Mouse (Mus musculus): ENCODE results near the gene Mnat1. TPM values are rescaled to one million over a fixed set of nuclear protein-coding genes. Genes with fewer than 3 reads are reported as not detected.

The Mnat1 gene
- polyA plus RNA-seq, 1 experiment from 2014 or later, result 18.4 TPM

- Histone ChIP-seq H3K36me3 (ENCODE audit: control insufficient read depth, insufficient read depth, low read length) (no peaks in the 10 kb centered on the region), H3K9me3 (replicated peaks; ENCODE audit: control insufficient read depth, low read length, poor library complexity, severe bottlenecking) (no peaks in the 10 kb centered on the region), H3K27me3 (ENCODE audit: control insufficient read depth, insufficient read depth, low read depth, low read length) (no peaks in the 10 kb centered on the region), H3K4me3 (ENCODE audit: low read depth, low read length) (no peak overlapping the region), H3K27ac (ENCODE audit: low read length) (no peak overlapping the region), H3K4me1 (ENCODE audit: control insufficient read depth, insufficient read depth, low read length) (no peaks in the 10 kb centered on the region), H3K9ac (ENCODE audit: low read depth, low read length) (no peak overlapping the region), H3K4me2 (ENCODE audit: low read length) (no peak overlapping the region)
- ATAC-seq, result no peak
- whole genome bisulfite sequencing, result 95% methylated on average over 4 of the region's 4 CpGs
Measured at GRCm38 (mm10) chr12:73208518-73208917, 85.0 kb downstream of the Mnat1 start.

- Histone ChIP-seq H3K9ac (ENCODE audit: low read depth, low read length) (no peak overlapping the region), H3K27me3 (ENCODE audit: control insufficient read depth, insufficient read depth, low read depth, low read length) (no peaks in the 10 kb centered on the region), H3K4me3 (ENCODE audit: low read depth, low read length) (no peak overlapping the region), H3K9me3 (replicated peaks; ENCODE audit: control insufficient read depth, low read length, poor library complexity, severe bottlenecking) (no peaks in the 10 kb centered on the region), H3K36me3 (ENCODE audit: control insufficient read depth, insufficient read depth, low read length) (no peaks in the 10 kb centered on the region), H3K27ac (ENCODE audit: low read length) (no peak overlapping the region), H3K4me1 (ENCODE audit: control insufficient read depth, insufficient read depth, low read length) (no peaks in the 10 kb centered on the region), H3K4me2 (ENCODE audit: low read length) (no peak overlapping the region)
- WGBS, result 70% methylated on average over 1 of the region's 1 CpGs
- no peak for ATAC-seq
Measured at GRCm38 (mm10) chr12:73209117-73209516, 85.6 kb downstream of the Mnat1 start.

GRCm38 (mm10) chr12:73210454-73210853, 86.9 kb downstream of the Mnat1 start:
- no peaks in the 10 kb centered on the region for H3K36me3 ChIP-seq (ENCODE audit: control insufficient read depth, insufficient read depth, low read length)
- H3K27ac ChIP-seq (ENCODE audit: low read length), result no peak overlapping the region
- no peak overlapping the region for H3K9ac ChIP-seq (ENCODE audit: low read depth, low read length)
- no peaks in the 10 kb centered on the region for H3K9me3 ChIP-seq (replicated peaks; ENCODE audit: control insufficient read depth, low read length, poor library complexity, severe bottlenecking)
- WGBS, result 90% methylated on average over 3 of the region's 3 CpGs
- H3K4me1 ChIP-seq (ENCODE audit: control insufficient read depth, insufficient read depth, low read length), result no peaks in the 10 kb centered on the region
- H3K4me2 ChIP-seq (ENCODE audit: low read length), result no peak overlapping the region
- H3K27me3 ChIP-seq (ENCODE audit: control insufficient read depth, insufficient read depth, low read depth, low read length), result no peaks in the 10 kb centered on the region
- H3K4me3 ChIP-seq (ENCODE audit: low read depth, low read length), result no peak overlapping the region
- ATAC-seq, result no peak

GRCm38 (mm10) chr12:73215773-73216172, 92.3 kb downstream of the Mnat1 start:
- WGBS, result 96% methylated on average over 5 of the region's 5 CpGs
- Histone ChIP-seq H3K9ac (ENCODE audit: low read depth, low read length) (no peak overlapping the region), H3K9me3 (replicated peaks; ENCODE audit: control insufficient read depth, low read length, poor library complexity, severe bottlenecking) (no peaks in the 10 kb centered on the region), H3K4me3 (ENCODE audit: low read depth, low read length) (no peak overlapping the region), H3K27me3 (ENCODE audit: control insufficient read depth, insufficient read depth, low read depth, low read length) (no peaks in the 10 kb centered on the region), H3K27ac (ENCODE audit: low read length) (no peak overlapping the region), H3K36me3 (ENCODE audit: control insufficient read depth, insufficient read depth, low read length) (0 out of 2 replicates have a peak, but pooled peaks cover 4% of the 10 kb centered on the region), H3K4me2 (ENCODE audit: low read length) (no peak overlapping the region), H3K4me1 (ENCODE audit: control insufficient read depth, insufficient read depth, low read length) (no peaks in the 10 kb centered on the region)
- no peak for ATAC-seq

- WGBS, result 86% methylated on average over 5 of the region's 5 CpGs
- Histone ChIP-seq H3K9me3 (replicated peaks; ENCODE audit: control insufficient read depth, low read length, poor library complexity, severe bottlenecking) (no peaks in the 10 kb centered on the region), H3K36me3 (ENCODE audit: control insufficient read depth, insufficient read depth, low read length) (0 out of 2 replicates have a peak, but pooled peaks cover 4% of the 10 kb centered on the region), H3K4me2 (ENCODE audit: low read length) (no peak overlapping the region), H3K4me3 (ENCODE audit: low read depth, low read length) (no peak overlapping the region), H3K27me3 (ENCODE audit: control insufficient read depth, insufficient read depth, low read depth, low read length) (no peaks in the 10 kb centered on the region), H3K4me1 (ENCODE audit: control insufficient read depth, insufficient read depth, low read length) (no peaks in the 10 kb centered on the region), H3K27ac (ENCODE audit: low read length) (no peak overlapping the region), H3K9ac (ENCODE audit: low read depth, low read length) (no peak overlapping the region)
- no peak for ATAC-seq
Measured at GRCm38 (mm10) chr12:73218632-73219031, 95.1 kb downstream of the Mnat1 start.

- no peaks in the 10 kb centered on the region for H3K27me3 ChIP-seq (ENCODE audit: control insufficient read depth, insufficient read depth, low read depth, low read length)
- H3K27ac ChIP-seq (ENCODE audit: low read length), result no peak overlapping the region
- H3K9me3 ChIP-seq (replicated peaks; ENCODE audit: control insufficient read depth, low read length, poor library complexity, severe bottlenecking), result no peaks in the 10 kb centered on the region
- H3K4me1 ChIP-seq (ENCODE audit: control insufficient read depth, insufficient read depth, low read length), result no peaks in the 10 kb centered on the region
- no peak overlapping the region for H3K9ac ChIP-seq (ENCODE audit: low read depth, low read length)
- WGBS, result 92% methylated on average over 3 of the region's 3 CpGs
- ATAC-seq, result no peak
- H3K36me3 ChIP-seq (ENCODE audit: control insufficient read depth, insufficient read depth, low read length), result 0 out of 2 replicates have a peak, but pooled peaks cover 4% of the 10 kb centered on the region
- H3K4me3 ChIP-seq (ENCODE audit: low read depth, low read length), result no peak overlapping the region
- no peak overlapping the region for H3K4me2 ChIP-seq (ENCODE audit: low read length)
Measured at GRCm38 (mm10) chr12:73221235-73221634, 97.7 kb downstream of the Mnat1 start.

GRCm38 (mm10) chr12:73223872-73224271, 100.4 kb downstream of the Mnat1 start:
- Histone ChIP-seq H3K27ac (ENCODE audit: low read length) (no peak overlapping the region), H3K9ac (ENCODE audit: low read depth, low read length) (no peak overlapping the region), H3K4me1 (ENCODE audit: control insufficient read depth, insufficient read depth, low read length) (no peaks in the 10 kb centered on the region), H3K27me3 (ENCODE audit: control insufficient read depth, insufficient read depth, low read depth, low read length) (no peaks in the 10 kb centered on the region), H3K36me3 (ENCODE audit: control insufficient read depth, insufficient read depth, low read length) (0 out of 2 replicates have a peak, but pooled peaks cover 3% of the 10 kb centered on the region), H3K4me2 (ENCODE audit: low read length) (no peak overlapping the region), H3K9me3 (replicated peaks; ENCODE audit: control insufficient read depth, low read length, poor library complexity, severe bottlenecking) (no peaks in the 10 kb centered on the region), H3K4me3 (ENCODE audit: low read depth, low read length) (no peak overlapping the region)
- ATAC-seq, result no peak
- 61% methylated on average over 6 of the region's 6 CpGs for WGBS

- Histone ChIP-seq H3K27ac (ENCODE audit: low read length) (no peak overlapping the region), H3K9me3 (replicated peaks; ENCODE audit: control insufficient read depth, low read length, poor library complexity, severe bottlenecking) (no peaks in the 10 kb centered on the region), H3K27me3 (ENCODE audit: control insufficient read depth, insufficient read depth, low read depth, low read length) (no peaks in the 10 kb centered on the region), H3K4me1 (ENCODE audit: control insufficient read depth, insufficient read depth, low read length) (no peaks in the 10 kb centered on the region), H3K36me3 (ENCODE audit: control insufficient read depth, insufficient read depth, low read length) (no peaks in the 10 kb centered on the region), H3K9ac (ENCODE audit: low read depth, low read length) (no peak overlapping the region), H3K4me3 (ENCODE audit: low read depth, low read length) (no peak overlapping the region), H3K4me2 (ENCODE audit: low read length) (no peak overlapping the region)
- WGBS, result 96% methylated on average over 3 of the region's 3 CpGs
- ATAC-seq, result no peak
Measured at GRCm38 (mm10) chr12:73228427-73228826, 104.9 kb downstream of the Mnat1 start.

GRCm38 (mm10) chr12:73230196-73230595, 106.7 kb downstream of the Mnat1 start:
- Histone ChIP-seq H3K4me1 (ENCODE audit: control insufficient read depth, insufficient read depth, low read length) (no peaks in the 10 kb centered on the region), H3K9me3 (replicated peaks; ENCODE audit: control insufficient read depth, low read length, poor library complexity, severe bottlenecking) (no peaks in the 10 kb centered on the region), H3K4me2 (ENCODE audit: low read length) (no peak overlapping the region), H3K4me3 (ENCODE audit: low read depth, low read length) (no peak overlapping the region), H3K27ac (ENCODE audit: low read length) (no peak overlapping the region), H3K36me3 (ENCODE audit: control insufficient read depth, insufficient read depth, low read length) (no peaks in the 10 kb centered on the region), H3K9ac (ENCODE audit: low read depth, low read length) (no peak overlapping the region), H3K27me3 (ENCODE audit: control insufficient read depth, insufficient read depth, low read depth, low read length) (no peaks in the 10 kb centered on the region)
- no peak for ATAC-seq

GRCm38 (mm10) chr12:73231552-73231951, 108.0 kb downstream of the Mnat1 start:
- no peaks in the 10 kb centered on the region for H3K4me1 ChIP-seq (ENCODE audit: control insufficient read depth, insufficient read depth, low read length)
- H3K9me3 ChIP-seq (replicated peaks; ENCODE audit: control insufficient read depth, low read length, poor library complexity, severe bottlenecking), result no peaks in the 10 kb centered on the region
- H3K4me3 ChIP-seq (ENCODE audit: low read depth, low read length), result no peak overlapping the region
- no peaks in the 10 kb centered on the region for H3K27me3 ChIP-seq (ENCODE audit: control insufficient read depth, insufficient read depth, low read depth, low read length)
- H3K36me3 ChIP-seq (ENCODE audit: control insufficient read depth, insufficient read depth, low read length), result no peaks in the 10 kb centered on the region
- H3K9ac ChIP-seq (ENCODE audit: low read depth, low read length), result no peak overlapping the region
- no peak for ATAC-seq
- no peak overlapping the region for H3K27ac ChIP-seq (ENCODE audit: low read length)
- H3K4me2 ChIP-seq (ENCODE audit: low read length), result no peak overlapping the region
